Mouse (Mus musculus): ENCODE data around the gene Ank3. TPM values are rescaled to one million over a fixed set of nuclear protein-coding genes. Genes with fewer than 3 reads are reported as not detected.

Ank3 gene
- polyA plus RNA-seq, 1 experiment from 2014 or later, result 24.7 TPM

GRCm38 (mm10) chr10:69530326-69530725 is 131.8 kb downstream of the Ank3 start:
- 92% methylated on average over 6 of the region's 6 CpGs for WGBS
- ATAC-seq (replicated peaks; ENCODE audit: low FRiP score, low TSS enrichment, low read depth) (no peak), DNase-seq (ENCODE audit: low spot score) (no peak)

DNA sequence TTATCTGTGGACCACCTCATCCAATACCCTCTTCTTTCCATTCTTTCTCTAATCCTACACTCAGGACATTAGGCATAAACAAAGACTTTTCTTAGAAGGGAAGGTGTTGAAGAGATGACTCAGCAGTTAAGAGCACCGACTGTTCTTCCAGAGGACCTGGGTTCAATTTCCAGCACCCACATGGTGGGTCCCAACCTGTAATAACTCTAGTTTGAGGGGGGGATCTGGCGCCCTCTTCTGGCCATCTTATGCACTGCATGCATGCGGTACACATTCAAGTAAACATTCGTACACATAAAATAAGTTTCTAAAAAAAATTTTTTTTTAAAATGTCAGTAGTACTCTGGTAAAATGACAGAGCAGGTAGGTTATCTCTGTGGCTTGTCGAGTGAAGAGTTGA is 133.0 kb downstream of the Ank3 start:
- H3K27me3 ChIP-seq (replicated peaks; ENCODE audit: control insufficient read depth, insufficient read depth, low read length), result no peaks in the 10 kb centered on the region
- ATAC-seq (replicated peaks; ENCODE audit: low FRiP score, low TSS enrichment, low read depth) (no peak), DNase-seq (ENCODE audit: low spot score) (no peak)
- H3K9ac ChIP-seq (ENCODE audit: low read length), result no peak overlapping the region
- peaks cover 5% of the 10 kb centered on the region; the same call in 1 of the 2 replicates for H3K4me1 ChIP-seq (replicated peaks; ENCODE audit: control insufficient read depth, insufficient read depth, low read length)
- H3K36me3 ChIP-seq (ENCODE audit: control insufficient read depth, insufficient read depth, low read length), result no peaks in the 10 kb centered on the region
- no peak overlapping the region for H3K4me3 ChIP-seq (ENCODE audit: low read depth, low read length)
- no peak overlapping the region for H3K27ac ChIP-seq (ENCODE audit: low read depth)
- H3K9me3 ChIP-seq (ENCODE audit: control insufficient read depth, low read length), result no peaks in the 10 kb centered on the region
- H3K4me2 ChIP-seq (ENCODE audit: low read length), result no peak overlapping the region
- 79% methylated on average over 5 of the region's 5 CpGs for WGBS

More at GRCm38 (mm10) chr10:69530326-69530725, 131.8 kb downstream of the Ank3 start:
- no peak overlapping the region for H3K9ac ChIP-seq (ENCODE audit: low read length)
- H3K9me3 ChIP-seq (ENCODE audit: control insufficient read depth, low read length), result no peaks in the 10 kb centered on the region
- H3K27ac ChIP-seq (ENCODE audit: low read depth), result no peak overlapping the region
- H3K4me2 ChIP-seq (ENCODE audit: low read length), result no peak overlapping the region
- no peaks in the 10 kb centered on the region for H3K27me3 ChIP-seq (replicated peaks; ENCODE audit: control insufficient read depth, insufficient read depth, low read length)
- H3K4me3 ChIP-seq (ENCODE audit: low read depth, low read length), result no peak overlapping the region
- no peaks in the 10 kb centered on the region for H3K36me3 ChIP-seq (ENCODE audit: control insufficient read depth, insufficient read depth, low read length)
- peaks cover 1% of the 10 kb centered on the region; the same call in 1 of the 2 replicates for H3K4me1 ChIP-seq (replicated peaks; ENCODE audit: control insufficient read depth, insufficient read depth, low read length)

DNA sequence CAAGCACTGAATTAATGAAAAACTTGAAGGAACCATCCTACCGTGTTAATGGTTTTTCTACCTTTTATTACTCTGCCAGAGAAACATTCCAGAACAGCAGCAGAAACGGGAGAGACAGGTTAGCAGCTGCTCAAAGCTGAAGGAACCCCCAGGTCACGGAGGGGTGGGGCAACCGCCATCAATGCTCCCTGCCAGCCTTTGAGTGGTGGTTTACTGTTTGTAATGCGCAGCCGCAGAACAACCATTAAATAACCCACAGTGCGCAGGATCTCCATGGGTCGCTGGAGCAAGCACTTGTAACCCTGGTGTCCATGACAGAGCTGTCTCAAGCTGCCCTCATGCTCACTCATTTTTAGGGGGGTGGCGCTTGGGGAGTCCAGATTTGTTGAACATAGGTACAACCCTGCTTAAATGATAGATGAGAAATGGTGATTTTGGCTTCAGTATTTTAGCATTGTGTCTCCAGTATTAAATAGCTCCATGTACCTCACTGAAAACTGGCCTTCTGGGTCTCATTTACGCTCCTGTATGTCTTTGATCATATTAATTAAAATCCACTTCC is 133.7 kb downstream of the Ank3 start:
- no peak overlapping the region for H3K4me3 ChIP-seq (ENCODE audit: low read depth, low read length)
- WGBS, result 66% methylated on average over 10 of the region's 10 CpGs
- H3K27me3 ChIP-seq (replicated peaks; ENCODE audit: control insufficient read depth, insufficient read depth, low read length), result no peaks in the 10 kb centered on the region
- no peaks in the 10 kb centered on the region for H3K9me3 ChIP-seq (ENCODE audit: control insufficient read depth, low read length)
- peaks cover 5% of the 10 kb centered on the region; the same call in 1 of the 2 replicates for H3K4me1 ChIP-seq (replicated peaks; ENCODE audit: control insufficient read depth, insufficient read depth, low read length)
- no peak overlapping the region for H3K27ac ChIP-seq (ENCODE audit: low read depth)
- H3K9ac ChIP-seq (ENCODE audit: low read length), result no peak overlapping the region
- ATAC-seq (replicated peaks; ENCODE audit: low FRiP score, low TSS enrichment, low read depth) (no peak), DNase-seq (ENCODE audit: low spot score) (no peak)
- no peak overlapping the region for H3K4me2 ChIP-seq (ENCODE audit: low read length)
- no peaks in the 10 kb centered on the region for H3K36me3 ChIP-seq (ENCODE audit: control insufficient read depth, insufficient read depth, low read length)

DNA sequence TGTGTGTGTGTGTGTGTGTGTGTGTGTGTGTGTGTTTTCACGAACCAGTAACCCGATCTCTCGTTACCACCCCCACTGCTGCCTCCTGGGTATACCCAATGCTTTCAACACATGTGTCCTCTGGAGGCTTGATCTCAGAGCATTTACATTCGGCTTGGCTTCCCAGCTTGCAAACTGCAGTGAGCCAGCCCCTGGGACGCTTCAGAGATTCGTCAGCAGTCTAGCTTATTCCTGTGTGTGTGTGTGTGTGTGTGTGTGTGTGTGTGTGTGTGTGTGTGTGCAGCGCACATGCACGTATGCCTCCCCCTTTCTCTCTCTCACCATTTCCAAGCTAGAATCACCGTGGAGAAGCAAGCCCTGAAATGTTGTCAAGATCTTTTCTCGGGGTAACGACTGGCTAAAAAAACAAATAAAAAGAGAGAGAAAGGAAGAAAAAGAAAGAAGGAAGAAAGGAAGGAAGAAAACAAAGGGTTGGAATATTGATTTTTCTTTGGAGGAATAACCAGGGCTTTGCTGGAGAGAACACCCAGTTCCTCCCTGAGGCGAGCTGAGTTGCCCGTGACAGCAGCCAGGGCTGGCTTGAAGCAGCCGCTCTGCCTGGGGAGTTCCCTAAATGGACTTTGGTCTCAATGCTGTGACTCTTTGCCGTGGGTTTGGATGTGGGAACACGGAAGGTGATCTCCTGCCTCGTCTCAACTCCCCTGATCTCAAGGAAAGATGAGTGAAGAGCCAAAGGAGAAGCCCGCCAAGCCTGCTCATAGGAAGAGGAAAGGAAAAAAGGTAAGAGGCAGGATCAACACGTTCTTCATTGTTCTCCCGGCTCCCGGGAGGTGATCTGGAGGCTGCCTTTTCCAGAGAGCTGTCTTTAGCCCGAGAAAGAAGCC is 135.2 kb downstream of the Ank3 start:
- Histone ChIP-seq H3K9ac (ENCODE audit: low read length) (peak overlapping the region; percentile 42), H3K9me3 (ENCODE audit: control insufficient read depth, low read length) (no peaks in the 10 kb centered on the region), H3K4me1 (replicated peaks; ENCODE audit: control insufficient read depth, insufficient read depth, low read length) (peaks cover 5% of the 10 kb centered on the region; the same call in 1 of the 2 replicates), H3K4me2 (ENCODE audit: low read length) (peak overlapping the region; percentile 50), H3K4me3 (ENCODE audit: low read depth, low read length) (peak overlapping the region; percentile 34), H3K27ac (ENCODE audit: low read depth) (peak overlapping the region; percentile 55), H3K27me3 (replicated peaks; ENCODE audit: control insufficient read depth, insufficient read depth, low read length) (no peaks in the 10 kb centered on the region), H3K36me3 (ENCODE audit: control insufficient read depth, insufficient read depth, low read length) (no peaks in the 10 kb centered on the region)
- ATAC-seq (replicated peaks; ENCODE audit: low FRiP score, low TSS enrichment, low read depth), result peak; percentile 79
- DNase-seq (ENCODE audit: low spot score), result peak; percentile 80
- 4% methylated on average over 22 of the region's 22 CpGs for WGBS

DNA sequence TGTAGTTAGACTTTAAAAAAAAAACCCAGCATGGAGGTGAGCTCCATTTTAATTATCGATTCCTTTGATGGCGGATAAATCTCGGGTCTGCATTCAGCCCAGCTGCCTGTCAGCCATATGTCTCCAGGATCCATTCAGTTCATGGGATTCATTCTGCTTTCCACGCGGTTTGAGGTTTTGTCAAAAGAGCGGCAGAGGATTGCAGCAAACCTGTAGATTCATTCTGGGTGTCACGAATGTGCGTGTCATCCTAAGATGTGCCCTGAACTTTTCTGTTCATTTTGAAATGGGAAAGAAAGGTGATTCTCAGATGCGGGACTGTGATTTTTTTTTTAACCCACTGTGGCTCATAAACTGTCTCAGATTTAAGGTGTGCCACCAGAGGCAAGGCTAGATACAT is 136.1 kb downstream of the Ank3 start:
- Histone ChIP-seq H3K4me3 (ENCODE audit: low read depth, low read length) (peak overlapping the region; percentile 34), H3K9ac (ENCODE audit: low read length) (peak overlapping the region; percentile 42; the same call in 1 of the 2 replicates), H3K27me3 (replicated peaks; ENCODE audit: control insufficient read depth, insufficient read depth, low read length) (no peaks in the 10 kb centered on the region), H3K27ac (ENCODE audit: low read depth) (no peak overlapping the region), H3K4me1 (replicated peaks; ENCODE audit: control insufficient read depth, insufficient read depth, low read length) (peaks cover 5% of the 10 kb centered on the region; the same call in 1 of the 2 replicates), H3K36me3 (ENCODE audit: control insufficient read depth, insufficient read depth, low read length) (no peaks in the 10 kb centered on the region), H3K4me2 (ENCODE audit: low read length) (peak overlapping the region; percentile 50), H3K9me3 (ENCODE audit: control insufficient read depth, low read length) (no peaks in the 10 kb centered on the region)
- ATAC-seq (replicated peaks; ENCODE audit: low FRiP score, low TSS enrichment, low read depth), result no peak
- 62% methylated on average over 9 of the region's 9 CpGs for WGBS
- DNase-seq (ENCODE audit: low spot score), result no peak

DNA sequence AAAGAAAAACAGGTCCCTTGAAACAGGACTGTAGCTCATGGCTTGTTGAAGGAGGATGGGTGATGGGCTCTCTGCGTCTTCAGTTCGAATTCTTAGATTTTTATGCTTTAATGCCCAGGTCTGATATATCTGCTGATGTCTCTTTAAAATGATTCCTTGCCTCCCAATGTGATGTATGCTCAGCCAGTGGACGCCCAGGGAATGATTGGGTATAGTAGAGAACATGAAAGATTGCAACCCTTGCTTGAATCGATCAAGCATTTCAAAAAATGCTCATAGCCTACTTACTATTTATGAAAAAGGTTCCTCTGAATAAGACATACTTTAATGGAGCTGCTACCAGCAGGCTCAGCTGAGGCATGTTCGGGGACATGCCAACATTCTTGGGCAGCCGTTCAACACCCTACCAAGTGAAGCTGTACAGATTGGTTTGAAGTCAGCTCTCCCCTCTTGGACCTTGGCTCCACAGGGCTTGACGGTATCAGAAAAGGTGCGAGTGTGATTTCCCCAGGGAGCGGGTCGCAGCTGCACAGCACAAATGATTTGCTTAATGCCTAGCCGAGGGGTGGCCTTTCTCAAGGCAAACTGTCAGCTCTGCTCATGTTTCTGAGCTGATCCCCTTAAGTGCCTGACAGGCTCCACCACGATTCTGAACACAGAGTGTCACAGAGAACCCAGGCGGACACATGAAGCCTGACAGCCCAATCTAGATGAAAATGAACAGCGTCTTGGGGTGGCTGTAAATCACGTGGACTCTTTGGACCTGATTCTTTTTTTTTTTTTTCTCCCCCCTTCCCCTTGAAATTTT is 136.8 kb downstream of the Ank3 start:
- Histone ChIP-seq H3K9ac (ENCODE audit: low read length) (0 out of 2 replicates have a peak overlapping the region, but pooled peaks have one; percentile 6), H3K4me2 (ENCODE audit: low read length) (peak overlapping the region; percentile 50), H3K9me3 (ENCODE audit: control insufficient read depth, low read length) (no peaks in the 10 kb centered on the region), H3K4me3 (ENCODE audit: low read depth, low read length) (peak overlapping the region; percentile 34), H3K36me3 (ENCODE audit: control insufficient read depth, insufficient read depth, low read length) (no peaks in the 10 kb centered on the region), H3K27me3 (replicated peaks; ENCODE audit: control insufficient read depth, insufficient read depth, low read length) (no peaks in the 10 kb centered on the region), H3K27ac (ENCODE audit: low read depth) (no peak overlapping the region), H3K4me1 (replicated peaks; ENCODE audit: control insufficient read depth, insufficient read depth, low read length) (peaks cover 5% of the 10 kb centered on the region; the same call in 1 of the 2 replicates)
- DNase-seq (ENCODE audit: low spot score) (peak; percentile 60), ATAC-seq (replicated peaks; ENCODE audit: low FRiP score, low TSS enrichment, low read depth) (no peak)
- 41% methylated on average over 15 of the region's 15 CpGs for WGBS

- H3K36me3 ChIP-seq (ENCODE audit: control insufficient read depth, insufficient read depth, low read length), result no peaks in the 10 kb centered on the region
- 0 out of 2 replicates have a peak overlapping the region, but pooled peaks have one; percentile 34 for H3K4me3 ChIP-seq (ENCODE audit: low read depth, low read length)
- H3K4me1 ChIP-seq (replicated peaks; ENCODE audit: control insufficient read depth, insufficient read depth, low read length), result peaks cover 5% of the 10 kb centered on the region; the same call in 1 of the 2 replicates
- WGBS, result 62% methylated on average over 4 of the region's 4 CpGs
- no peaks in the 10 kb centered on the region for H3K27me3 ChIP-seq (replicated peaks; ENCODE audit: control insufficient read depth, insufficient read depth, low read length)
- H3K9me3 ChIP-seq (ENCODE audit: control insufficient read depth, low read length), result no peaks in the 10 kb centered on the region
- H3K27ac ChIP-seq (ENCODE audit: low read depth), result no peak overlapping the region
- H3K4me2 ChIP-seq (ENCODE audit: low read length), result peak overlapping the region; percentile 50
- no peak overlapping the region for H3K9ac ChIP-seq (ENCODE audit: low read length)
- ATAC-seq (replicated peaks; ENCODE audit: low FRiP score, low TSS enrichment, low read depth) (no peak), DNase-seq (ENCODE audit: low spot score) (no peak)
These were observed 137.3 kb downstream of the Ank3 start for GRCm38 (mm10) chr10:69535931-69536200.

GRCm38 (mm10) chr10:69536372-69537075 is 138.0 kb downstream of the Ank3 start:
- no peak for DNase-seq (ENCODE audit: low spot score)
- Histone ChIP-seq H3K9ac (ENCODE audit: low read length) (no peak overlapping the region), H3K4me3 (ENCODE audit: low read depth, low read length) (no peak overlapping the region), H3K27ac (ENCODE audit: low read depth) (no peak overlapping the region), H3K27me3 (replicated peaks; ENCODE audit: control insufficient read depth, insufficient read depth, low read length) (no peaks in the 10 kb centered on the region), H3K9me3 (ENCODE audit: control insufficient read depth, low read length) (no peaks in the 10 kb centered on the region), H3K4me2 (ENCODE audit: low read length) (peak overlapping the region; percentile 50; the same call in 1 of the 2 replicates), H3K4me1 (replicated peaks; ENCODE audit: control insufficient read depth, insufficient read depth, low read length) (peaks cover 5% of the 10 kb centered on the region; the same call in 1 of the 2 replicates), H3K36me3 (ENCODE audit: control insufficient read depth, insufficient read depth, low read length) (no peaks in the 10 kb centered on the region)
- no peak for ATAC-seq (replicated peaks; ENCODE audit: low FRiP score, low TSS enrichment, low read depth)
- 63% methylated on average over 9 of the region's 9 CpGs for WGBS

All from intestine, embryonic 14.5 days (tissue).